ENCODE assay signal across 13 mouse cellular contexts in genomic region chr9:91377036-91377872, GRCm38 (mm10). TPM values are rescaled to one million over a fixed set of nuclear protein-coding genes. Genes with fewer than 3 reads are reported as not detected.
DNase-seq lines count a peak whose midpoint lies in the region; ATAC-seq and TF ChIP-seq lines count a peak whose summit lies in the region.
"Had no signal": no experiment of that assay in that cellular context is flagged by ENCODE, and none has a peak within 500 bp of the region (broad histone marks: within the 10 kb centered on the region; RNA-seq: fewer than 3 reads in every experiment).

No protein-coding gene starts in this region.

- H3K4me2 ChIP-seq in forebrain, embryonic 12.5 days: peak overlapping the region; percentile 81
- H3K4me2 ChIP-seq in heart, embryonic 12.5 days: no peak overlapping the region
- H3K4me2 ChIP-seq: heart, embryonic 13.5 days had no signal

- H3K27ac ChIP-seq in forebrain, embryonic 12.5 days: peak overlapping the region; percentile 93
- H3K27ac ChIP-seq in midbrain, embryonic 10.5 days (replicated peaks): peak overlapping the region; percentile 98
- H3K27ac ChIP-seq in heart, embryonic 12.5 days (ENCODE audit: poor library complexity, severe bottlenecking): no peak overlapping the region
- no peak overlapping the region for H3K27ac ChIP-seq in layer of hippocampus, adult 2 months
- H3K27ac ChIP-seq: heart, embryonic 13.5 days had no signal

- H3K4me3 ChIP-seq in forebrain, embryonic 12.5 days (replicated peaks): peak overlapping the region; percentile 57
- H3K4me3 ChIP-seq in midbrain, embryonic 10.5 days: peak overlapping the region; percentile 75
- H3K4me3 ChIP-seq in heart, embryonic 12.5 days: no peak overlapping the region
- no peak overlapping the region for H3K4me3 ChIP-seq in layer of hippocampus, adult 2 months
- H3K4me3 ChIP-seq: heart, embryonic 13.5 days had no signal

- peaks cover 31% of the 10 kb centered on the region for H3K4me1 ChIP-seq in forebrain, embryonic 12.5 days
- peaks cover 67% of the 10 kb centered on the region for H3K4me1 ChIP-seq in midbrain, embryonic 10.5 days
- peaks cover 15% of the 10 kb centered on the region; the same call in 1 of the 2 replicates for H3K4me1 ChIP-seq in heart, embryonic 12.5 days (replicated peaks)

- peak; percentile 0 for DNase-seq in right cerebral cortex, postnatal 25 days
- DNase-seq in right cerebral cortex, postnatal 14 days: no peak
- DNase-seq in midbrain, embryonic 10.5 days (ENCODE audit: low spot score): peak; percentile 68
- no peak for DNase-seq in thymus, postnatal 25 days
- no peak for DNase-seq in spleen, postnatal 14 days (ENCODE audit: low spot score in 2 of 2)
- DNase-seq in layer of hippocampus, adult 2 months (ENCODE audit: low spot score in 2 of 2): no peak
- DNase-seq: kidney, adult 18-20 months; liver, postnatal 0 days had no signal

- peaks cover 86% of the 10 kb centered on the region for H3K27me3 ChIP-seq in forebrain, embryonic 12.5 days
- peaks cover 100% of the 10 kb centered on the region for H3K27me3 ChIP-seq in midbrain, embryonic 10.5 days (ENCODE audit: low read depth, poor library complexity, severe bottlenecking)
- H3K27me3 ChIP-seq in heart, embryonic 12.5 days (replicated peaks): peaks cover 88% of the 10 kb centered on the region

- no peaks in the 10 kb centered on the region for H3K36me3 ChIP-seq in forebrain, embryonic 12.5 days (replicated peaks)
- H3K36me3 ChIP-seq in midbrain, embryonic 10.5 days: no peaks in the 10 kb centered on the region
- no peaks in the 10 kb centered on the region for H3K36me3 ChIP-seq in heart, embryonic 12.5 days
- H3K36me3 ChIP-seq: heart, embryonic 13.5 days had no signal

- no peak for TF ChIP-seq CTCF in layer of hippocampus, adult 2 months (conservative IDR thresholded peaks at IDR 0.05)

- H3K9me3 ChIP-seq in forebrain, embryonic 12.5 days: no peaks in the 10 kb centered on the region
- no peaks in the 10 kb centered on the region for H3K9me3 ChIP-seq in midbrain, embryonic 10.5 days (replicated peaks)
- H3K9me3 ChIP-seq in heart, embryonic 12.5 days (replicated peaks): no peaks in the 10 kb centered on the region
- H3K9me3 ChIP-seq: heart, embryonic 13.5 days had no signal

- peak; percentile 47 for ATAC-seq in forebrain, embryonic 12.5 days (ENCODE audit: low FRiP score)
- no peak for ATAC-seq in heart, embryonic 12.5 days (ENCODE audit: insufficient number of reproducible peaks, low FRiP score)
- ATAC-seq: CD4-positive, CD25-positive, alpha-beta regulatory T cell, adult 4 months; liver, postnatal 0 days had no signal

- peak overlapping the region; percentile 71; the same call in 1 of the 2 replicates for H3K9ac ChIP-seq in forebrain, embryonic 12.5 days
- H3K9ac ChIP-seq in heart, embryonic 12.5 days: no peak overlapping the region
- H3K9ac ChIP-seq: heart, embryonic 13.5 days; liver, postnatal 0 days had no signal

- WGBS in forebrain, embryonic 12.5 days: 3% methylated on average over 14 of the region's 14 CpGs
- 1% methylated on average over 14 of the region's 14 CpGs for WGBS in midbrain, embryonic 10.5 days
- WGBS in heart, embryonic 12.5 days: 2% methylated on average over 14 of the region's 14 CpGs

RNA-seq across cellular contexts. Expression of gene Zic1, which starts 11.6 kb away (rescaled TPM):
- polyA plus RNA-seq in forebrain, embryonic 12.5 days (2016; fragmentation: Nextera tagmentation; extraction: Ambion mirVana): 13.9 and 14.4 TPM in 2 replicates
- polyA plus RNA-seq in midbrain, embryonic 10.5 days (2016; fragmentation: Nextera tagmentation; extraction: Ambion mirVana): 6.5 and 6.6 TPM in 2 replicates
- polyA plus RNA-seq in heart, embryonic 12.5 days (2016; fragmentation: Nextera tagmentation; extraction: Ambion mirVana): 0.08 TPM in 1 of 2 replicates, not detected in the other
- 10 to 100 TPM; 12.1 to 18.4 TPM for total RNA-seq in layer of hippocampus, adult 2 months (2021)
- total RNA-seq: monocyte, adult 5-6 weeks had no signal
- polyA plus RNA-seq: CD4-positive, CD25-positive, alpha-beta regulatory T cell, adult 4 months; heart, embryonic 13.5 days; liver, postnatal 0 days had no signal

RNA-seq across cellular contexts. Expression of gene Zic4, which starts 15.0 kb away (rescaled TPM):
- 56.4 and 60.5 TPM in 2 replicates for polyA plus RNA-seq in forebrain, embryonic 12.5 days (2016; fragmentation: Nextera tagmentation; extraction: Ambion mirVana)
- polyA plus RNA-seq in midbrain, embryonic 10.5 days (2016; fragmentation: Nextera tagmentation; extraction: Ambion mirVana): 25.1 and 33.5 TPM in 2 replicates
- 0.27 TPM in 1 of 2 replicates, not detected in the other for polyA plus RNA-seq in heart, embryonic 12.5 days (2016; fragmentation: Nextera tagmentation; extraction: Ambion mirVana)
- 1 to 10 TPM; 2.8 to 3.3 TPM for total RNA-seq in layer of hippocampus, adult 2 months (2021)
- total RNA-seq: monocyte, adult 5-6 weeks had no signal
- polyA plus RNA-seq: heart, embryonic 13.5 days; liver, postnatal 0 days had no signal

Comparison
In these comparisons a context has a peak if more than half of its experiments do, and no peak if none do; other contexts are left out.
1. DNase-seq: peak in right cerebral cortex, postnatal 25 days (single experiment) and midbrain, embryonic 10.5 days (single experiment); none in right cerebral cortex, postnatal 14 days (single experiment), thymus, postnatal 25 days (single experiment), spleen, postnatal 14 days (0 of 2) and layer of hippocampus, adult 2 months (0 of 2).
2. H3K27ac ChIP-seq: peak in forebrain, embryonic 12.5 days (single experiment) and midbrain, embryonic 10.5 days (single experiment); none in heart, embryonic 12.5 days (single experiment) and layer of hippocampus, adult 2 months (single experiment).
3. H3K4me3 ChIP-seq: peak in forebrain, embryonic 12.5 days (single experiment) and midbrain, embryonic 10.5 days (single experiment); none in heart, embryonic 12.5 days (single experiment) and layer of hippocampus, adult 2 months (single experiment).
4. RNA of gene Zic4, which starts 15.0 kb away (polyA plus RNA-seq): 56.4 to 60.5 TPM in forebrain, embryonic 12.5 days and 25.1 to 33.5 TPM in midbrain, embryonic 10.5 days; 0.27 TPM in heart, embryonic 12.5 days; every median in the first group is over 10 times any median in the second.